Mouse (Mus musculus): ENCODE data around the gene Zfp385a.

DNA sequence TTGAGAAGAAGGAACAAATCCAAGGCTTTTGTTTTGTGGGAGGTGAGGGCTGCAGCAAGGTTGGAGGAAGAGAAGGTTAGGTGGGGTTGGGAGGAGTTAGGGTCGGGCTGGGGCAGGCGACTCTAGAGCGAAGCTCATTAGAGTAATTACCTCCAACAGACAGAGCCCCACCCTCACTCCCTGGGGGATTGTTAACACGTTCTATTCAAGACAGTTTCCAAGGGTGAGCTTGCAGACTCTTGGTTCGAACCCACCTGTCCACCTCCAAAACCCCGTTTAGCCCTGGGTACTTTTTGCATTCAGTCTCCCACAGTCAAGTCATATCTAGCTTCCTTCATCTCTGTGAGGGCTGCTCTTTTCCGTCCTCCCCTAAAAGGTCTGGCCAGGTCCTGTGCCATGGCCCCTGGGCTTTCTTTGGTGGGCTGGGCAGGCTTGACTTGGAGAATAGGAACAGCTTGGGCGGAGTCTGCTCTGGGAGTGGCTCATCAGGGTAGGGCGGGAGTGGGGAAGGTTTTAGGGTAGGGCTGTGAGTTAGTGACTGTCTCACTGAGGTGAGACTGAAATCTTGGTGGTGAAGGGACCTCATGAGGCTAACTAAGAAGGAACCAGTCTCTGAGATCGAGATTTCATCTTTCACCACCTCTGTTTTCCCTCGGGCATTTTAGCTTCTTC is 2.8 kb downstream of the Zfp385a start:
- TF ChIP-seq CTCF (IDR thresholded peaks at IDR 0.05; ENCODE audit: control insufficient read depth, insufficient read depth, insufficient replicate concordance, low read depth, low read length) (no peak), POLR2A (IDR thresholded peaks at IDR 0.05; ENCODE audit: control insufficient read depth, low read depth, low read length) (no peak)

Data from testis, adult 2 months (tissue).